Mouse (Mus musculus) inflammation-experienced regulatory T-cells, adult 6 months (primary cell): ENCODE measurements around the gene Lexm. TPM values are rescaled to one million over a fixed set of nuclear protein-coding genes. Genes with fewer than 3 reads are reported as not detected.

ENCODE experiments used
- polyA plus RNA-seq, 3 experiments: library from polyadenylated mRNA; unstranded; fragments of 100-300 nt; shearing (Covaris generic); gene quantifications; one replicate each; pipeline ENCODE4 v1.2.1; 2017

The Lexm gene
- polyA plus RNA-seq, 3 experiments from 2014 or later, result 0.82 TPM; not detected in 2

Other genes starting within 250 kb of the Lexm start
- gene Pcsk9, start 152.9 kb downstream of the Lexm start, polyA plus RNA-seq, result not detected
- gene Bsnd, start 125.0 kb downstream of the Lexm start, polyA plus RNA-seq, result not detected
- gene Dhcr24, start 56.2 kb downstream of the Lexm start, polyA plus RNA-seq, result 1 to 10 TPM; 2.3 to 6.0 (median 4.0) TPM
- gene Ttc22, start 5.2 kb upstream of the Lexm start, polyA plus RNA-seq, result not detected
- gene Pars2, start 33.8 kb upstream of the Lexm start, polyA plus RNA-seq, result 10 to 100 TPM in 2 of 3 experiments, 1 to 10 TPM in 1; 9.6 to 12.1 (median 10.0) TPM
- gene Ttc4, start 61.7 kb upstream of the Lexm start, polyA plus RNA-seq, result 10 to 100 TPM; 40.1 to 63.1 (median 60.4) TPM
- not detected for gene Mroh7, start 113.7 kb upstream of the Lexm start, polyA plus RNA-seq
- gene Fam151a, start 116.6 kb upstream of the Lexm start, polyA plus RNA-seq, result not detected
- gene Acot11, start 187.8 kb upstream of the Lexm start, polyA plus RNA-seq, result 1 to 10 TPM; 3.5 to 9.2 (median 5.8) TPM